Mouse (Mus musculus) adrenal gland, postnatal 25 days (tissue): ENCODE data around the gene Psma6. TPM values are rescaled to one million over a fixed set of nuclear protein-coding genes. Genes with fewer than 3 reads are reported as not detected.

Experiments used
- DNase-seq: peaks from one replicate; pipeline ENCODE4 v3.0.0; 2021; ENCODE audit warnings: mixed read lengths
- total RNA-seq: library from RNA; stranded (reverse); gene quantifications from 2 replicates; pipeline ENCODE4 v1.2.3, GENCODE M21; 2021

Psma6 gene
- total RNA-seq, 1 experiment from 2014 or later, result 229 TPM

DNA sequence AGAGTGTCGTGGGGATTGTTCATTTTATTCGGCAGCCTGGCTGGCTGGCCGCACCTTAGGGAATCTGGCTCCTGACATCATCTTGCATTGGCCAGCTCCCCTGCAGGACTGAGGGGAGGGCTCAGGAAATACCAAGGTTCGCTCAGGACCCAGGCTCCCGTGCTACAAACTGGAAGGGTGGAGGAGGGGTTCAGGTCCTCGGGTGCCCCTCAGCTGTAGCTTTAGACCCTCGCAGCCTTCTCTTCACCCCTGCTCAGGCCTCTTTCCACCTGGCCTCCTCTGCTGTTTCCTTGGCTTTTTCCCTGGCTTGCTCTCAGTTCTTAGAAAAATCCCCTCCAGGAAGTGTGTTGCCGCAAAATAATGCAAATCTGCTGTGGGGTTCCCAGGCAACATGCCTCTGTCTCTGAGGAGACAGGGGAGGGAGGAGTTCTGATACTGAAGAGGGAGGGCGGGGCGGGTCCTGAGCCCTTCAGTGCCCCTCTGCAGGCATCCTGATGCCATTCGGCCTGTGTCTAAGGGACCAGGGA is 54.7 kb downstream of the Psma6 start:
- DNase-seq, result no peak

DNA sequence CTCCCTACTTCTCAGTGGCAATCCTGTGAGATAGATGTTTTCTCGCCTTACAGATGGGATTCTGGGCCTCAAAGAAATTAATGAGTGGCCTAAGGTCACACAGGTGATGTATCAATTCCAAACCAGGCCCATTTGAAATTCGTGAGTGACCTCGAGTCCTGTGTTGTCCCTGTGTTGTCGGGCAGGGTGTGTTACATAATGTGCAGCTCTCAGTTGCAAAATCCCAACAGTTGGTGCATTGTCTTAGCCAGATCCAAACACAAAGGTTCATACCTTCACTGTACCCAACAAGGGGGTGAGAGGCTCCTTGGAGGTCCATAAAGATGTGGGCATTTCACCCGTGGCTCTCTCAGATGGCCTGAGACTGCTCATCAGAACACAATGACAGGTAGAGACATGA is 56.4 kb downstream of the Psma6 start:
- DNase-seq, result no peak

DNA sequence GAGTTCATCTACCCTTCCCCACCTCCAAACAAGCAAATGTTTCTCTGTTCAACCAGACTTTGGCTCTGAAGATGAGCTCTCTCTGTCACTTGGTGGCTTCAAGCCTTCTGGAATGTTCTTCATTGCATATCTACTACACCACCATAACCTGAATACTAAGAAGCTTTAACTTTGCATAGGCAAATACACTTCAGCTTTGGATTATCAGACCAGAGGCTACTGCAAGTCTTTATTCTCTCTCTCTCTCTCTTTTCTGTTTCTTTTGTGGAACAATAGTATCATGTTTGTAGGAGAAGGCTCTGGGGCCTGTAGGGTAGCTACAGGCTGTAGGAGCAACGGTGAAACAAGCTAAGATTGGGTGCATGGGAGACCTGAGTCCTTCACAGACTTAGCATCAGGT is 58.2 kb downstream of the Psma6 start:
- DNase-seq, result no peak

DNA sequence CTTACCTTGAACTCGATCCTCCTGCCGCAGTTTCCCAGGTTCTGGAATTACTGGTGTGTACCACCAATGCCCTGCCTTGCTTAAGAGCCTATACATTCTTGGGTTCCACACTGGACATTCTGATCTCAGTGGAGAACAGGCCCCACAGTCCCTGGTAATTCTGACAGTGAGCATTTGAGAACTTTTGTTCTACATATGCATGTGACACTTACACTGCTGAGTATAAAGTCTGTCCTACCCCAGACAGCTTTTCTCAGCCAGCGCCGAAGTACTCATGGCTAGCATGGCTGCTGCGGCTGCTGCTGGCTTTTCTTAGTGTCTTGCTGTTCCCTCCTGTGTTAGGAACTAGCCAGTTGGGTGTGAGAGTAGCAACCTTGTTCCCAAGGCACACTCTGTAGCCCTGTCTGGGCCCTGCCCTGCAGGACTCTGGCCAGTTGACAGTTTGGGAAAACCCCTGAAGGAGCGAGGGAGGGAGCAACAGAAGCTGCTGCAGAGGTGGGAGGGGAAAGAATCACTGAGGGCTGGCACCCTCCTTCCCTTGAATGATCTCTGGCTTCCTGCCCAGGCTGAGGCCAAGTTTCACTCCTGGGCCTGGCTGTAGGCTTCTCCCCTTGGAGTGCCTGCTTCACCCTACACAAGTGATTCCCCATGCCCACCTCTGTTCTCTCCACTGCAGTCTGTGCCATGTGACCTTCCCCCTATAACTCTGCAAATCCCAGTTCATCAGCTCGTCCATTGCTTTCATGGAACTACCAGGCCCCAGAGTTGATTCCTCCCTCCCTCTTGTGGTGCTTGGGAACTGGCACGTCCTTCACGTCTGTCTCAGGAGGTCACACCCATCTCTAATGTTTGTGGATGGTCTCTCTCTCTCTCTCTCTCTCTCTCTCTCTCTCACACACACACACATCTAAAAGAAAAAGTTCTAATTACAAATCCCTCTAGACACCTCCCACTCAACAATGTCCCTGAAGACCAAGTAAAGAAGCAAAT is 59.1 kb downstream of the Psma6 start:
- peak; percentile 80 for DNase-seq

DNA sequence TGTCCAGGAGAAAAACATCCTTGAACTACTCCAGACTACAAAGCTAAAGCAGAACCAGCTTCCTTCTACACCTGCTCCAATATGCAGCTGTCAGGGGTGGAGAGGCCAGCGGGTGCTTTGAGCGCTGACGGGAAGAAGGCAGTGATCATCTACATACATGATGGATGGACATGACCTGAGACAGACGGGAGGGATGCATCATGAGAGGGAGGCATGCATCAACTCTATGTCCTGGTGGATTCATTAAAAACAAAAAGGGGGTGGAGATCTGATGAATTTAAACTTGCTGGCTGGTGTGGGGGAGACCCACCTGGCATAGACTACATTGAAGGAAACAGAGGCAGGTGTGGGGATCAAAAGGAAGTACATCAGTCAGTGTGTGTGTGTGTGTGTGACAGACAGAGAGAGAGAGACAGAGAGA is 60.0 kb downstream of the Psma6 start:
- no peak for DNase-seq

DNA sequence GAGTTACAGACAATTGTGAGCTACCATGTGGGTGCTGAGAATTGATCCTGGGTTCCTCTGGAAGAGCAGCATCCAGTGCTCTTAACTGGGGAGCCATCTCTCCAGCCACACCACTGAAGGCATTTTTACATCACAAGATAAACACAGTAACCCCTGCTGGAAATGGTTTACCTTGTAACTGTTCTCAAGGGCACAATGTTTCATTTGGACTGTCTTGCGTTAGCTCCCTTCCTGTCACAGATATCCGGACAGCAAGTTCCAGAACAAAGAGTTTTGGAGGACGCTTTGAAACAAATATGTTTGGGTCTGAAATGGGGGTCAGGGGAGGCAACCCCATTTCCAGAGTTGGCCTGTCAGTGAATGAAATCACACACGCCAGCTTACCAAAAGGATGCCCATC is 61.6 kb downstream of the Psma6 start:
- no peak for DNase-seq

DNA sequence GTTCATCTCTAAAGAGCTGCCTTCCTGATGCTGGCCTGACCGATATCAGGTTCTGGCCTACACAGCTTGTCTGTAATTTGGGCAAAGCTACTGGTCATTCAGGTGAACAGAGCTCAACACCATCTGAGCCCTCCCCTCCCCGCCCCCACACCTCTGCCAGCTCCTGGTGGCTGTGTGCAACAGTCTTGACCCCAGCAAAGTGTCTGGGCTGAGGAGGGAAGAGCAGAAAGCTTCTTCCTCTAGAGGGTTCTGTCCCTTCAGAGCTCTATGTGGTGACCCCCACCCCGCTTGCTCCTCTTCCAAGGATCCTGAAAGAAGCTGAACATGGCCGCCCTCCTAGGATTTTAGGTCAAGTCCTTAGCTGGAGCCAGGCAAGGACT is 62.3 kb downstream of the Psma6 start:
- DNase-seq, result no peak

DNA sequence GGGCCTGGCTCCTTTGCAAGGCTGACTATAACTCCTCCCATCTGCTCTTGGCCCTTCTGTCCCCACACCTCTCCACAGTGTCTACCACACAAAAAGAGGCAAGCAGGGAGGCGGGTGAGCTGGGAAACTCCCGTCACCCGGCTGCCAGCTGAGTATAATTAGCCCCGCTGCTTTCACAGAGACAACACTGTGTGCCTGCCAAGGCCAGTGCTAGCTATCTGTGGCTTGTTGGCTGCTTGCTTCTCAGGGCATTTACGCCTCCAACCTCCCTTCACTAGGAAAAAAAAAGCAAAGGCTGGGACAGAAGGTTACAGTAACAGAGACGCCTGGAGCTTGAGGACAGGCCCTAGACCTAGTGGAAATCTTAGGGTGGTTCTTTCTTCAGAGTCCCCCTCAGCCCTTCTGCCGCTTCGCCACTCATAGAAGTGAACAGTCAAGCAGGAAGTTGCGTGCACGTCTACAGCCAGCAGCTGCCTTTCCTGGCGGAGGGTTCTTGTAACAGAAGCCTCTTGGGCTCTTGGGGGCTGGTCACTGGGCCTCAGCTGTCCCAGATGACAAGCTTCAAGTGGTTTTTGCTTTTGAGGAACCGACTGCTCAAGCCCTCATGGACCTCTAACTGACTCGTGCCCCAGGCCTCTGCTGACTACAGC is 62.8 kb downstream of the Psma6 start:
- DNase-seq, result peak; percentile 60

DNA sequence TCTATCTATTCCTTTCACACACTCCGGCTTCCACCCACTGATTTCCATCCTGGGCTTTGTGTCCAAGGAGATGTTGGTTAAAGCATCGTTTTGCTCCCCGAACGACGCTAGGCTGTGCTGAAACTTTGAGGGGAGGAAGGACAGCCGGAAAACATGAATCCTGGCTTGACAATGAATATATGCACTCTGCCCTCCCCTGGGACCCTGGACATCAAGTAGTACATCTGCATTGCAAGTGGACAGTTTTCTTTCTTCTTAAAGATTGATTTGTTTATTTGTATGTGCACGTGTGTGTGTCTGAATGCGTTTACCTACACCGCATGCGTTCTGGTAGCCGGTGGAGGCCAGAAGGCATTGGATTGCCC is 63.4 kb downstream of the Psma6 start:
- DNase-seq, result no peak

DNA sequence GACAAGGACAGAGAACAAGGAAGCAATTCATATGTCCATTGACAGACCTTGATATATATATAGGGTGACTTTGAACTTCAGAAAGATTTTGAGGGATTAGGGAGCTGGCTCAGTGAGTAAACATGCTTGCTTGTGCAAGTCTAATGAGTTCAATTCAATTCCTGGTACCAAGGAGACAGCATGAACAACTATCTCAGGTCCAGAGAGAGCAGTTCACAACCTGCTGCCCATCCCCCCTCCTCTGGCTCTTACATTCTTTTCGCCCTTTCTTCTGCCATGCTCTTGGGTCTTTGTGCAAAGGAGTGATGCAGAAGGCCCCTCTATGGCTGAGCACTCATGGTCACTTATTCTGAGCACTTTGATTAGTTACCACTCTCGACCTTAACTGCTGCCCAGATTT is 64.4 kb downstream of the Psma6 start:
- DNase-seq, result no peak

DNA sequence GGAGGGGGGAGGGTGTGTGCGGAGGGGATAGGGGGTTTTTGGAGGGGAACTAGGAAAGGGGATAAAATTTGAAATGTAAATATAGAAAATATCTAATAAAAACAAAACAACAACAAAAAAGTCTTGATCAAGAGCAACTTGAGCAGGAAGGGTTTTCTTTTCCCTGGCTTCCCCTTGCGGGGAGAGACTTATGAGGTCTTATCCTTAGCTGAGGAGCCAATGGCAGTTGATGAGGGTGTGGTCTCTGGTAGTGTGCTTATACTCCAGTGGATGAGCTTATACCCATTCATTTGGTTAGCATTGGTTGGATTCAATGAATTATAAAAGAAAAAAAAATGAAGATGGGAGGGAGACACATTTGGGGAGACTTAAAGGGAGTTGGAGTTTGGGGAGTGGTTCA is 65.0 kb downstream of the Psma6 start:
- DNase-seq, result no peak

DNA sequence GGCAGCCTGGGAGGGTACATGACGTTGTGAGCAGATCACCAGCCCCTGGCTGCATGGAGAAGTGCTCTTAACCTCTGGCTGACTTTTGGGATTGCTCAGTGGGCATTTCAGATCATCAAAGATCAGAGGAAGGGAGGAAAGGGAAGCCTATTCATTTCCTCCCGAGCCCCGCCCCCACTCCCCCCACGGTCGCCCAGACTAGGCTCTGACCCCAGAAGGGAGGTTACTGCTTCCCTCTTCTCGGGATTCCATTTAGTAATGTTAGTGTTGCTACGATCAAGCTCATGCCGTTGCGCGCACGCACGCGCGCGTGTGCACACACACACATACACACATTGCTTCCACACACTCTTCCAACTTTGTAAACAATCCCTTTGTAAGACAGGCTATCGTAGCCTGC is 66.4 kb downstream of the Psma6 start:
- DNase-seq, result no peak

DNA sequence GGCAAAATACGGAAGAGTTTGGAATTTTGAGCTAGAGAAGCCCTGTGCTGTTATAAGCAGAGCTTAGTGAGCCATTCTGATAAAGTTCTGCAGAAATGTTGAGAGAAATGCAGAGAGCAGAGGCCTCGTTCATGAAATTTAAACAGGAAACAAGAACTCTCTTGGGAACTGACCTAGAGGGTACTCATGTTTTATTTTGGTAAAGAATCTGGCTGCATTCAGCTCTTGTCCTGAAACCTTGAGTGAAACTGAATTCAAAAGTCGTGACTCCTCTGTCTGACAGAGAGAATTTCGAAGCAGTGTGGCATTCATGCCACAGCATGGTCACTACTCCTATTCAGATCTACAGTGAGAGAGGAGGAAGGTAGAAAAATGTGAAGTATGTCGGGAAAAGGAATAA is 68.8 kb downstream of the Psma6 start:
- DNase-seq, result no peak

DNA sequence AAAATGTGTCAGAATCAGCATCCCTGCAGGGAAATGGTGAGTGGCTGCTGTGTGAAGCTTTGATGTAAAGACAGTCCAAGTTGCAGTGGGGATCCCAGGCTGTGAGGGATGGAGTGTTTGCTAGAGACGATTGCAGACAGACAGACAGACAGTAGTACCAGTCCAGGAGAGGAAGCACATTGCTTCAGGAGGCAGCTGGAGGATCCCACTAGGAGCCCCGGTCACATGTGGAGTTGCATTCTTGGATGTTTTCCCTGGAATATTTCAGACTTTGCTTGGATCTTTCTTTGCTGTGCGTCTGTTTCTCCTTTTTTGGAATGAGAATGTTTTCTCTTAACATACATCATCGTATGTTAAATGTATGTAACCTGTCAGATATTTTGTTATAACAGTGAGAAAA is 69.9 kb downstream of the Psma6 start:
- no peak for DNase-seq

DNA sequence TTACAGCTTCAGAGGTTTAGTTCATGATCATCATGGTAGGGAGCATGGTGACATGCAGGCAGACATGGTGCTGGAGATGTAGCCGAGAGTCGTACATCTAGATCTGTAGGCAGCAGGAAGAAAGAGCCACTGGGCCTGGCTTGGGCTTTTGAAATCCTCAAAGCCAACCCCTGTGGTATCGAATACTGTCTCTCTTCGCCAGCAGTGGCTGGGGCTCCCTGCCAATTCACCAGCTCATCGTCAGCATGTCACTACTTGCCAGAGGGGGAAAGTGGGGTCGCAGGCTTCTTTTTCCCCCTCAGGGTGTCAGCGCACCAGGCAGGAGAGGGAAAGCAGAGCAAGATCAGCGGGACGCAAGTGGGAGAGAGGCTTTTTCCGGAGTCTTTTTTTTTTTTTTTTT is 71.2 kb downstream of the Psma6 start:
- DNase-seq, result no peak

DNA sequence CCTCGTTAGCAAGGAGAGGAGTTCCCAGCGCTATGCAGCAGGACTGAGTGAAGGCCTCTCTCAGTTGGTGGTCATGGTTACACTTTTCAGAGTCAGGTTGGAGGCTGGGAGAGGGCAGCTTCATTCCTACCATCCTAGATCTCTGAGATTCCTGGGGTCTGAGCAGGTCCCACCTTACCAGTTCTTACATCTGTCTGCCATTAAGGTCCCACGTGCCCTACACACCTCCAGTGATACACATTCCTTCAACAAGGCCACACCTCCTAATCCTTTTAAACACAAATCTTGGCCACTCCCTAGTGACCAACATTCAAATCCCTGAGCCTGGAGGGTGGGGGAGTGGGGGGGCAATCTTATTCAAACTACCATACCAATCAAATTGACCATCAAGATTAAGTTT is 72.1 kb downstream of the Psma6 start:
- no peak for DNase-seq

DNA sequence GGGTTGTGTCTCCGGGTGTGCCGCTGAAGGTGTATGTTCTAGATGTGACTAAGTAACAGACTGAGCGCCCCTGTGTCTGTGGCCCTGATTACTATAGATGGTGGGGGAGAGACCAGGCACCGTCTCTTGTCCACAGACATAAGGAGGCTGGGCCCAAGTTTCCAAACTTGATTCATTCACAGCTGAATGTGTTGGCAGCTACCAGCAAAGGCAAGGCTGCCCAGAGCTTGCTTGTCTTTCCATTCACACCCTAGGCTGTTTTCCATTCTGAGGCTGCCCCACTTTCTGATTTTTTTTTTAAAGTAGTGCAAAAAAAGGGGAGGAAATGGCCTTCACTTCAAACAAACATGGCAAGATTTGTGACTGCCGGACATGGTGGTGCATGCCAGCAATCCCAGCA is 72.9 kb downstream of the Psma6 start:
- DNase-seq, result no peak

DNA sequence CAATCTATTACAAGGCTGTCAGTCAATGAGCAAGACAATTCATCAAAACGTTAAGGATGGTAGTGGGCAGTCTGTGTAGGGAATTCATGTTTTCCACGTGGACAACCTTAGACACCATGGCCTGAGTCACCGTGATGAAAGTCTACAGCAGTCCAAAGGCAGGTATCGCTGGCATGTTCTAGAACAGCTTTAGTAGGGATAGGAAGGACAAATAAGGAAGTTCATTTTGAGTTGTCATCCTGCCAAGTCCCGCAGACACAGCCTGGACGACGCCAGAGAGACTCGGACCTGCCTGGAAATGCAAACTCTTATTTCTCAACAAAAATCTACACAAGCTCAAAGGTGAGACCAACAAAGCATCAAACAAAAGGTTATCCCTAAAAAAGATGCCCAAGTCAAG is 75.7 kb downstream of the Psma6 start:
- no peak for DNase-seq

DNA sequence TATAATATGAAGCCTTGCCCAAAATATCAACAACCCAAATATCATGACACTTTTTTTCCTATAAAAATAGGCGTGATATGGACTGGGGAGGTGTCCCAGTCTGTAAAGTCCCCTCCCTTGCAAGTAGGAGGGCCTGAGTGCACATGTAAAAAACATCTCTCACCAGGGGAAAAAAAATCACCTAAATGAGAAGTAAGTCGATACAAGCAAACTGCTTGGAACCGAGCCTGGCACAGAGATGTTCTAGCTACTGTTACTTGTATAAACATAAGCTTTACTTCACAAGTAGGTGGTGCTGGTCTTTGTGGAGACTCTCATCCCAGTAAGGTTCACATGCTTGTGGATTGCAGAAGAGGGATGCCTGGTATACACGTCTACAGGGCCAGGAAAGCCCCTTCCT is 76.9 kb downstream of the Psma6 start:
- no peak for DNase-seq

DNA sequence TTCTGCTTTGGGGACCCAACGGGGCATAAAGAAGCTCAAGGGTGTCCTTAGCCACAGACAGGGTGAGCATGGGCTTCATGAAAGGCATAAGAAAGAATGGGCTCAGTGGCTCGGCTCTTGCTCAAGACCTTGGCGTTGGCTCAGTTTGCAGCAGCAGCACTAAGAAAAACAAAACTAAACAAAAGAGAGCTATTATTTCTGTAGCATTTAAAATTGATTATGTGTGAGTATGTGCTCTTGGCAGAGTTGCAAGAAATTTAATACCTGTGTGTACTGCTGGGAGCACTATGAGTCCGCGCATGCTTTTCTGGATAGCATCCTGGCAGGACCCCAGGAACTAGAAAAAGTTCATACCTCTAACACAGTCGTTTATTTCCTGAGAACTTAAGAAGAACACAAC is 77.7 kb downstream of the Psma6 start:
- DNase-seq, result no peak

DNA sequence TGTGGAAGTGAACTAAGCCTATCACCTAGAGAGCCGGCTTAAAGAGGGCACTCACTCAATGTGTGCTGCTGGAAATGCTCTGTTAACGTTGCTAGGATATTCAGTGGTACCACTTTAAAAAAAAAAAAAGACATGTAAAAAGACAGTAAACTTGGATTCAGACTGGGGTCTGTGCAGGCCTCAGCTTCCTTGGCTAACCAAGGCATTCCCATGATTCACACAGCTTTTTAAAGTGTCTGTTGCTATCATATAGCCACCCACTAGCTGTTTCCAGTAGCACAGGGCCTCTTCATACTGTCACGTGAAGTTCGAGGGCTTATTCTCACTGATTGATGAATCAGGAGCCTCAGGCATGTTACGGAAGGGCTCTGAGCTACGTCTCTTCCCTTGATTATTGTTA is 78.4 kb downstream of the Psma6 start:
- no peak for DNase-seq

DNA sequence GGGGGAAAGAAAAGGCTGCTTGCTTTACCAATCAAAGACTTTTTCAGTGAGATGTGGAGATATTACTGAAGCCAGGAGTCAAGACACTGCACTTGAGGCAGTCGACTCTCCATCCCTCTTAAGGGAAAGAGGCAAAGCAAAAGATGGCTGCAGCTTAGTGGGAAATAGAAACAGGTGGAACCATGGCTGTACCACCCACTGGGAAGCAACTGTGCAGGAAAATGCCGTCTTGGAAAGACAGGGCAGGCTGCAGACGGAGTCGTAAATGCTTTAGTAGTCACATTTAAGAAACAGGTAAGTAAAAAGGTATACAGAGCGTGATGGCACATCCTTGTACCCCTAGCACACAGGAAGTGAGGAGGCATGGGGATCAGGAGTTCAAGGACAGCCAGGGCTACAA is 79.1 kb downstream of the Psma6 start:
- DNase-seq, result no peak

DNA sequence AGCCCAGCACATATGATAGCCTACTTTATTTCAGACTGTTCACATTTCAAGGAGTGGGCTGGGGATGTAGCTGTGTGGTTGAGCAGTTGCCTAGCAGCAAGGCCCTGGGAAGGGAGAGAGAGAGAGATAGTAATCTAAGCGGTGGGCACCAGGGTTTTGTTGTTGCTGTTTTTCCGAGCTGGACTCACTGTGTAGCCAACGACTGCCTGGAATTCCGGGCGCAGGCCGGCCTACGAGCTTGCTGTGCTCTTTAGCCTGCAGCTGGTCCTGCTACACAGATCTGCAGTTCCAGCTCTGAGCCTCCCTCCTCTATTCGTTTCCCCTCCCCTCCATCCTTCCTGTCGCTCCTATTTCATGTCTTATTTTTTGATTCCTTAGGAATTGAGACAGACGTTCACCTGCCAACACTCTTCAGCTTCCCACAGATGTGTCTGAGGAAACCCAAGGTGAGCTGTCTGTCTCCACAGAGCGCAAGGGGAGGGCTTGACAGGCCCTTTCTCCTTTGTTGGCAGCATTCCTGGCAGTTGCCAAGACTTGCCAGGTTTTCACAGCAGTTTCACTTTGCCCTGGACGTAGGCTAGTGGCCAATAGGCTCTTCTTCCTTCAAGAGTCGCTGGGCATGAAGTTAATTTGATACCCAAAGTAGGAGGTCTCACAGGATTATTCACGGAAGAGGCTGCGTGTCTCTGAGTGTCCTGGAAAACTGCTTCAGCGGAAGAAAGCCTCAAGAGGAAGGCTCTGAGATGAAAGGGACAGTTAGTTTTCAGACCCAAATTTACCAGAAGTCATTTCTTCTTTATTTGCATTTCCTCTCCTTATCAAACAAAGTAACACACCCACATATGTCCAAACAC is 80.2 kb downstream of the Psma6 start:
- DNase-seq, result peak; percentile 63
